Mouse (Mus musculus) thymus, adult 2 months (tissue): ENCODE measurements around the gene Setdb1.

Source experiments
- CTCF ChIP-seq: fragments of 200-500 bp; IDR thresholded peaks from 2 replicates; pipeline ENCODE4 v1.5.1; 2012; ENCODE audit warnings: mild to moderate bottlenecking, control low read depth, low read length, moderate library complexity, borderline replicate concordance; ENCODE audit not compliant: control insufficient read depth, poor library complexity, insufficient read depth; ENCODE audit errors: extremely low read depth
- POLR2A ChIP-seq: fragments of 200-500 bp; IDR thresholded peaks from 2 replicates; pipeline ENCODE4 v1.6.1; 2012; ENCODE audit warnings: mild to moderate bottlenecking, low read length, control low read depth, moderate library complexity; ENCODE audit not compliant: control insufficient read depth, poor library complexity, insufficient read depth; ENCODE audit errors: extremely low read depth

- no peak for TF ChIP-seq CTCF
- no peak for TF ChIP-seq POLR2A
Observed at GRCm38 (mm10) chr3:95301204-95301796, 55.7 kb downstream of the Setdb1 start.
